Mouse (Mus musculus) cortical plate, adult 2 months (tissue): ENCODE measurements at regions not wholly inside any gene's neighbourhood (a gene's known extent, or its start where the extent isn't known, plus 50 kb on each side); places are given as distances from the start of the nearest gene placed in this dataset.

Experiments
- H3K27ac ChIP-seq: fragments of 200-500 bp; 2 replicates; pipeline ENCODE4 v1.5.1; 2012; ENCODE audit warnings: low read length, control low read depth, inconsistent platforms; ENCODE audit not compliant: insufficient read depth
- H3K4me1 ChIP-seq: fragments of 200-500 bp; 2 replicates; pipeline ENCODE4 v1.6.1; 2011; ENCODE audit warnings: low read length; ENCODE audit not compliant: control insufficient read depth, insufficient read depth
- H3K4me3 ChIP-seq: fragments of 200-500 bp; 2 replicates; pipeline ENCODE4 v1.5.1; 2011; ENCODE audit warnings: mild to moderate bottlenecking, low read length, control low read depth; ENCODE audit not compliant: insufficient read depth
- CTCF ChIP-seq: fragments of 200-500 bp; IDR thresholded peaks from 2 replicates; pipeline ENCODE4 v1.5.1; 2011; ENCODE audit warnings: mild to moderate bottlenecking, control low read depth, low read length; ENCODE audit not compliant: insufficient read depth; ENCODE audit errors: extremely low read depth
- POLR2A ChIP-seq: fragments of 200-500 bp; IDR thresholded peaks from 2 replicates; pipeline ENCODE4 v1.6.1; 2011; ENCODE audit warnings: mild to moderate bottlenecking, low read length, control low read depth; ENCODE audit not compliant: insufficient read depth; ENCODE audit errors: extremely low read depth

DNA sequence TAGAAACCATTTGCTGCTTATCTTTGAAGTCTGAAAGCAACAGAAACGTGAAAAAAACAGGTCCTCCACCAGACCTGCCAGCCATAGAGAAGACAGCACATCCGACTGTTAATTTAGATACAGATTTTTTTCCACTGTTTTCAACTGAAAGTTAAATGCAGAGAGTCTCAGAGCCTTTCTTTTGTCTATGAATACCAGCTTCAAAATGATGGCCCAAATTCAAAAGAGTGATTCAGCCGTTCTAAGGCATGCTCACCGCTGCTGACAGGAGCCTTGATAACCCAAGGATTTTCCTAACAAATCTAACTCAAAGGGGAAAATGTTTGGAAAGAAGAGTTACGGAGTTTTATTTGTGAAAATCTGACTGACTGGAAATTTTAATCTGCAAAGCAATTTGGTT is 207.1 kb upstream of the Gcfc2 start:
- Histone ChIP-seq H3K4me3 (no peak overlapping the region), H3K4me1 (peaks cover 2% of the 10 kb centered on the region), H3K27ac (no peak overlapping the region)
- TF ChIP-seq CTCF (no peak), POLR2A (no peak)

DNA sequence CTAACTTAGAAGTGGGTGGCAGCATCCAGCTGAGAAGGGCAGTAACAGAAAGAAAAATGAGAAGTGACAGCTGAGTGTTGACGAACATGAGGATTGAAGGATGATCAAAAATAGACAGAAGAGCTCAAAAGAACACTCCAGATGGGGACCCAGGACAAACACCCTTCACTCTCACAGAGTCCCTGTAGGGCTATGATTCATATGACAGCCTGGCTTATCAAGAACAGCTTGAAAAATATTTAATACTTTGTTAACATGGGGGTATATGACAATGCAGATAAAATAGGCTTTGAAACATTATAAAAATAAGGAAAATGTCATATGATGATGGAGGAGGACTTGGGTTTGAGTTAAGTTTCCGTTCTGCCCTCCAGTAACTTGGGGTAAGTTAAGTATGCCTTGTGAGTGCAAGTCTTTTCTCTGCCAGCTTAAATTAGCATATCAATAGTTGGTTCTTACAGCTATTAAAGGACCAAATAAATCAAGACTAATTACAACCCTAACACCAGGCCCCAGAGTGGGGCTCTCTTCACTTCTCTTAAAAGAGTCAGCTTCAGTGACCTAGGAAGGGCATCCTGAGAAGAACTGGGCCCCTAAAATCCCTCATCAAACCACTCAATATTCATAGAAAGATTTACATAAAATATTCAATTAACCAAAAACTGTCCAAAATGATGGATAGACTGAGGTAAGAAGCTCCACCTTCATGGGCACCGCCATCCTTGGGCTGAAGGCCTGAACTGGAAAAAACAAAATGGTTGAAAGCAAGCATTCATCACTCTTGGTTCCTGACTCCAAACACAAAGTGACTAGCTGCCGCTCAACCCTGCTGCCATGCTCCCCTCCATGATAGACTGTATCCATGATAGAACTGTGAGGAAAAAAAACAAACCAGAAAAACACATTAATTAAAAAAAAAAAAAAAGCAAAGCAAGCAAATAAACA is 198.6 kb upstream of the Gcfc2 start:
- H3K4me3 ChIP-seq = no peak overlapping the region
- no peak for TF ChIP-seq CTCF
- TF ChIP-seq POLR2A = no peak
- no peaks in the 10 kb centered on the region for H3K4me1 ChIP-seq
- H3K27ac ChIP-seq = no peak overlapping the region

DNA sequence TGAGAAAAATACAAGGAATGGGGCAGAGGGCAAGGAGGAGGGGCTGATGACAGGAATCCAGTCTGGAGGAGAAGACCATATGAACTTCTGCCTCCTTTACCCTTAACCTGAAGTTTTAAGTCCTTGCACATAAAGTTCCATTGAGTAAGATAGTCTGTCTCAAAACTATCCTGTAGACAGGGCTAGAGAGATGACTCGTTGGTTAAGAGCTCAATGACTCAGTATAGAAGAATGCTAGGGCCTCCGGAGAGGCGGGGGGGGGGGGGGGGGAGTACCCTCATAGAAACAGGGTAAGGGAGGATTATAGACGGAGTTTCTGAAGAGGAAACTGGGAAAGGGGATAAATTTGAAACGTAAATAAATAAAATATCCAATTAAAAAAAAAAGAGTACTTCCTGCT is 191.8 kb upstream of the Gcfc2 start:
- Histone ChIP-seq H3K4me3 (no peak overlapping the region), H3K27ac (no peak overlapping the region), H3K4me1 (no peaks in the 10 kb centered on the region)
- no peak for TF ChIP-seq POLR2A
- no peak for TF ChIP-seq CTCF

DNA sequence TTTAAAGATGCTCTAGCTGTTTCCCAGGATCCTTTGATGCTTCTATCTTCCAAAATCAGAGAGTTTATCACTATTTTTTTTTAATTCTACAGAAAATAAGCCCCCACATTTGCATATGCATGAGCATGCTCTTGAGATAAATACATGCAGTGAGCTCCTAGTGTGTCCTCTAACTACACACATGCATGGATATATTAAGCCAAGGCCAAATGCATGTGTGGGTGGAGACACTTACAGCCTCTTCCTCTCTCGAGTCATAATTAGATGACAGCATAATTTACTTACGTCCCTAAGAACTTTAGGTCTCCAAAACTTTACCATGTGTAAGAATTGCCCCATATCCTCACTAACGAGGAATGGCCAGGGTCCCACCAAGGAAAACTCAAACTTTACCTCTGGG is 189.9 kb upstream of the Gcfc2 start:
- H3K4me1 ChIP-seq = no peaks in the 10 kb centered on the region
- H3K4me3 ChIP-seq = no peak overlapping the region
- TF ChIP-seq POLR2A = no peak
- no peak for TF ChIP-seq CTCF
- H3K27ac ChIP-seq = no peak overlapping the region

DNA sequence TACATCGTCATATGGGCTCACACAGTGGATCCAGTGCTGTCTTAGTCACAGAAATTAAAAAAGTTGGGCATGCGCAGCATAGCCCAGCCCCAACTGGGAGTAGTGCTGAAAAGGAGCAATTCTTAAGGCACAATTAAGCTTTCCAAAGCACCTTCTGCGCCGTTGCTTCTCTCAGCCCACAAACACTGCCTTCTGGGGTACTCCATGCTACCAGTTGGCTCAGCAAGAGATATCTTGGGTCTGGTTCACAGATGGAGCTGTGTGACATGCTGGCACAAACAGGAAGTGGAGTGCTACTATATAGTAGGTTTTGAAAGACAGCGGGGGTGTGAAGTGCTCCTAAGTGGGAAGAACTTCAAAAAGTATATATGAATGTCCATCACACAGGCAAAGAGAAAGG is 185.0 kb upstream of the Gcfc2 start:
- TF ChIP-seq CTCF (no peak), POLR2A (no peak)
- H3K4me3 ChIP-seq = no peak overlapping the region
- H3K4me1 ChIP-seq = no peaks in the 10 kb centered on the region
- H3K27ac ChIP-seq = no peak overlapping the region

DNA sequence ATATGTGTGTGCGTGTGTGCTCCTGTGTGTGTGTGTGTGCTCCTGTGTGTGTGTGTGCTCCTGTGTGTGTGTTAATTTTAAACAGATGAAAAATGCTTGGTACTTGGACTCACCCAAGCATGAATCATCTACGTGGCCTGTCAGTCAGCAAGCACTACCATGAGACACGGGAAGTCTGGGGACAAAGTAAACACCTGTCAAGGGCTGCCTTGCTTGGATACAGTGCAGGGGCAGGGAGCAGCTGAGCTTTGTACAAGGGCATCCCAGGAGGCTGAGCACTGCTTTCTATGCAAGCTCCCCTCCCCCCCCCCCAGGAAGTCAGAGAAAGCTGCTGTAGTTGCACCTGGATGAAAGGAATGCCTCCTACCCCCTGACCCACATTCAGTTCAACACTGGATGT is 173.8 kb upstream of the Gcfc2 start:
- Histone ChIP-seq H3K4me1 (no peaks in the 10 kb centered on the region), H3K4me3 (no peak overlapping the region), H3K27ac (no peak overlapping the region)
- TF ChIP-seq POLR2A (no peak), CTCF (no peak)

DNA sequence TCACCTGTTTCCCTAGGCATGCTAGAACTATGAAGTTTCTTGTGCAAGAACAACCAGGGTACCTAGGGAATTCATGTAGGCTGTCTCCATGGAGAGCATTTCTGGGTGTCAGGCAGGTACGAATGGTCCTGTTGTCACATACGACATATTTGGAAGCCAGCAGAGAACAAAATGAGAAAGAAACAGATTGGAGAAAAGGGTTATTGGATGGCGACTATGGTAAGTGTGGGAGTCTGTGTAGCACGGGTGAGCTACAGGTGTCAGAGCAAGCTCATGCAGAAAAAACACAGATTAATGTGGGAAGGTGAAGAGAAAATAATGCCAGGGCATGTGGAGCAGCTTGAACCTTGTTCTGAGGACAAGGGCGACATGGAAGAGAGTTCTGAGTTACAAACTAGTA is 171.8 kb upstream of the Gcfc2 start:
- H3K4me1 ChIP-seq = no peaks in the 10 kb centered on the region
- H3K27ac ChIP-seq = no peak overlapping the region
- no peak for TF ChIP-seq CTCF
- no peak for TF ChIP-seq POLR2A
- H3K4me3 ChIP-seq = no peak overlapping the region

DNA sequence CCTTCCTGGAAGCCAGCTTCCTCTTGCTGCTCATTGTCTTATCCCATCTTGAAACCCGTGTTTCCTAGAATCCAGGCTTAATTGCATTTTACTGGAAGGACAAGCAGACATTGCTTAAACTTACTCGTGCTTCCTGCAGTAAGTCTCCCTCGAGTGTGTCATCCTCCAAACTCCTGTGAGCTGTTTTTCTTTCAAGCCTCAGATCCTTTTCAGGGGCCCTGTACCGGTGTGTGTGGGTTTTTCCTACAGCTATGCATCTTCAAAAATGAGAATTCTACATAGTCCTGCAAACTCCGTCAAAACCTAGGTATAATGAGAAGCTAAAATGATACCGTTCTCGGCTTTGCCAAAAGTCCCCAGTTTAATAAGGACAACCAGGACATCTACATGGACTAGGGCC is 167.2 kb upstream of the Gcfc2 start:
- H3K4me3 ChIP-seq = no peak overlapping the region
- H3K4me1 ChIP-seq = no peaks in the 10 kb centered on the region
- no peak overlapping the region for H3K27ac ChIP-seq
- TF ChIP-seq CTCF = no peak
- TF ChIP-seq POLR2A = no peak

DNA sequence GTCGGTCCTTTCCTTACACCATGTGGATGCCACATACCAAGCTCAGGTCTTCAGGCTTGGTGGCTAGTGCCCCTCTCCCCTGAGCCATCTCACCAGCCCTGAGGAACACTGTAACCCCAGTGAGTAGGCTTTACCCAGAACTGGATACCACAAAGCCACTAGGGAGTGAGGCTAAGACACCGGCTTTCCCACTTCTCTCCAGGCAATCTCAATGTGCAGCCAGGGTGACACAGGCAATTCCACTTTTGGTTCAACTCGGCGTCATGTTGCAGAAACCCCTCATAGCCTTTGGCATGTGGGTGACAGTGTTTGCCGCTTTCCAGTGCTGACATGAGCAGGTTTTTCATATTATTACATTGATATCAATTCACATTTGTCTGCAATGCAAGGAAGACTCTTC is 164.6 kb upstream of the Gcfc2 start:
- Histone ChIP-seq H3K4me1 (no peaks in the 10 kb centered on the region), H3K27ac (no peak overlapping the region), H3K4me3 (no peak overlapping the region)
- no peak for TF ChIP-seq CTCF
- no peak for TF ChIP-seq POLR2A

DNA sequence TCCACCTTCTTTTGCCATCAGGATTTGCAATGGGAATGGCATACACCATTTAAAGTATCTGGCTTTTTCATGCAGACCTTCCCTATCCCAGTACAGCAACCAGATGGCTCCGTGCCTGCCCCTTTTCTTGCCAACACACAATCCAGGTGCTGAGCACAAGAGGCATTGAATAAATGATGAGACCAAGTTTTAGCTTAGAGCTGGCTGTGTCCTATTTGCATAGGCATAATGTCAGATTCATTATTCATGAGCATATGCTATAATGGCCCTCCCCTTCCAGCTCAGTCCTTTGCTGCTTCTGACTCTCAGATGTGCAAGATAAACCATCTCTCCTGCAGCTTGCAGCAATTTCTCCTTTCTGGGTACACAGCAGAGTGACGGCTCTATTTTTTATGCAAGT is 163.3 kb upstream of the Gcfc2 start:
- no peak overlapping the region for H3K4me3 ChIP-seq
- TF ChIP-seq POLR2A (no peak), CTCF (no peak)
- H3K4me1 ChIP-seq = no peaks in the 10 kb centered on the region
- H3K27ac ChIP-seq = no peak overlapping the region

DNA sequence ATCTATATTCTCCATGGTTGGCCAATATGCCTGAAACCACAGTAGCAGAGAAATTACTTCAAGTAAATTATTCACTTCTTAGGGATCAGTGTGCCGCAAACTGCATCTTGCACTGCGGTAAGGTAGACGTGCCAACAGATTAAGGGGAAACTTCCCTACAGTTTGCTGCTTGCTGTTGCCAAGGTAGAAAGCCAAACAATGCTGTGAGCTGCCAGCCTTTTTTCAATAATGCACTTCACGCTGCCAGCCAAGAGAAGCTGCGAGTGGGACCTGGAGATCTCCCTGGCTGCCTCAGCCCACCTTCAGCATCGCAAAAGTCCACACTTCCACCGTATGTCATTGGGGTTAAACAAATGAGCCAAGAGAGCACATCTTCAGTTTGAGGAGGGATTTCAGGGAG is 157.6 kb upstream of the Gcfc2 start:
- Histone ChIP-seq H3K4me1 (0 out of 2 replicates have a peak, but pooled peaks cover 2% of the 10 kb centered on the region), H3K4me3 (no peak overlapping the region), H3K27ac (no peak overlapping the region)
- TF ChIP-seq POLR2A (no peak), CTCF (no peak)
